ENCODE assay signal across 10 mouse cellular contexts in genomic region chr8:57766471-57767065, GRCm38 (mm10).
A peak's percentile ranks its signal among the peaks of the same experiment; 100 is the strongest.
DNase-seq lines count a peak whose midpoint lies in the region; ATAC-seq and TF ChIP-seq lines count a peak whose summit lies in the region.
"Had no signal": no experiment of that assay in that cellular context is flagged by ENCODE, and none has a peak within 500 bp of the region (broad histone marks: within the 10 kb centered on the region; RNA-seq: fewer than 3 reads in every experiment).

No protein-coding gene starts in this region.

- TF ChIP-seq CTCF in heart, postnatal 0 days (IDR thresholded peaks at IDR 0.05; ENCODE audit: low read depth), result no peak
- no peak for TF ChIP-seq CTCF in lung, adult 2 months (IDR thresholded peaks at IDR 0.05; ENCODE audit: insufficient read depth, low read length)

- no peak for TF ChIP-seq POLR2A in lung, adult 2 months (IDR thresholded peaks at IDR 0.05; ENCODE audit: borderline replicate concordance, extremely low read depth, low read depth, low read length)

- H3K9ac ChIP-seq in heart, postnatal 0 days (replicated peaks; ENCODE audit: low read depth, low read length), result no peak overlapping the region
- no peak overlapping the region for H3K9ac ChIP-seq in forebrain, embryonic 12.5 days
- H3K9ac ChIP-seq in midbrain, embryonic 12.5 days (replicated peaks), result no peak overlapping the region
- H3K9ac ChIP-seq: liver, embryonic 15.5 days had no signal

- TF ChIP-seq EP300 in heart, postnatal 0 days (IDR thresholded peaks at IDR 0.05; ENCODE audit: low read depth), result no peak

- no peaks in the 10 kb centered on the region for H3K36me3 ChIP-seq in heart, postnatal 0 days (replicated peaks; ENCODE audit: control insufficient read depth, insufficient read depth, low read length)
- no peaks in the 10 kb centered on the region for H3K36me3 ChIP-seq in forebrain, embryonic 12.5 days (replicated peaks)
- no peaks in the 10 kb centered on the region for H3K36me3 ChIP-seq in midbrain, embryonic 12.5 days
- H3K36me3 ChIP-seq: liver, embryonic 15.5 days had no signal

- DNase-seq in heart, postnatal 0 days (ENCODE audit: low spot score), result no peak
- DNase-seq in heart, postnatal 4 days, result no peak
- DNase-seq in ES-CJ7 (ENCODE audit: low read depth, low spot score), result peak; percentile 34
- no peak for DNase-seq in lung, adult 2 months
- no peak for DNase-seq in cerebellum, adult 11-12 months
- DNase-seq in cerebellum, adult 11 months, result no peak

- H3K27ac ChIP-seq in heart, postnatal 0 days (ENCODE audit: low read depth), result no peak overlapping the region
- H3K27ac ChIP-seq in forebrain, embryonic 12.5 days, result no peak overlapping the region
- no peak overlapping the region for H3K27ac ChIP-seq in midbrain, embryonic 12.5 days (replicated peaks)
- H3K27ac ChIP-seq: liver, embryonic 15.5 days had no signal

- peak overlapping the region; percentile 44 for H3K4me2 ChIP-seq in heart, postnatal 0 days (ENCODE audit: low read depth, low read length)
- H3K4me2 ChIP-seq in forebrain, embryonic 12.5 days, result peak overlapping the region; percentile 31
- peak overlapping the region; percentile 35 for H3K4me2 ChIP-seq in midbrain, embryonic 12.5 days (replicated peaks)
- H3K4me2 ChIP-seq: liver, embryonic 15.5 days had no signal

- no peaks in the 10 kb centered on the region for H3K9me3 ChIP-seq in heart, postnatal 0 days (replicated peaks; ENCODE audit: control insufficient read depth, low read length)
- no peaks in the 10 kb centered on the region for H3K9me3 ChIP-seq in forebrain, embryonic 12.5 days
- no peaks in the 10 kb centered on the region for H3K9me3 ChIP-seq in midbrain, embryonic 12.5 days
- H3K9me3 ChIP-seq: liver, embryonic 15.5 days had no signal

- H3K4me1 ChIP-seq in heart, postnatal 0 days (ENCODE audit: control insufficient read depth, insufficient read depth), result no peaks in the 10 kb centered on the region; the same call in 1 of the 2 replicates
- H3K4me1 ChIP-seq in forebrain, embryonic 12.5 days, result peaks cover 11% of the 10 kb centered on the region
- peaks cover 13% of the 10 kb centered on the region for H3K4me1 ChIP-seq in midbrain, embryonic 12.5 days
- H3K4me1 ChIP-seq in lung, adult 2 months (ENCODE audit: control insufficient read depth, insufficient read depth, low read length), result no peaks in the 10 kb centered on the region
- H3K4me1 ChIP-seq: liver, embryonic 15.5 days had no signal

- ATAC-seq in heart, postnatal 0 days (ENCODE audit: insufficient read depth, low read depth), result no peak
- no peak for ATAC-seq in forebrain, embryonic 12.5 days (ENCODE audit: low FRiP score)
- no peak for ATAC-seq in midbrain, embryonic 12.5 days (ENCODE audit: low FRiP score, low read depth)
- ATAC-seq: activated CD4-positive, CD25-positive, alpha-beta regulatory T cell, adult 4 months had no signal

- 55% methylated on average over 10 of the region's 10 CpGs for WGBS in heart, postnatal 0 days
- WGBS in forebrain, embryonic 12.5 days, result 40% methylated on average over 10 of the region's 10 CpGs
- 45% methylated on average over 10 of the region's 10 CpGs for WGBS in midbrain, embryonic 12.5 days
- WGBS in lung, adult 2 months, result 52% methylated on average over 10 of the region's 10 CpGs

- no peaks in the 10 kb centered on the region for H3K27me3 ChIP-seq in heart, postnatal 0 days (ENCODE audit: control insufficient read depth, insufficient read depth, low read length)
- peaks cover 7% of the 10 kb centered on the region; the same call in 1 of the 2 replicates for H3K27me3 ChIP-seq in forebrain, embryonic 12.5 days
- H3K27me3 ChIP-seq in midbrain, embryonic 12.5 days, result peaks cover 14% of the 10 kb centered on the region
- H3K27me3 ChIP-seq: liver, embryonic 15.5 days had no signal

- H3K4me3 ChIP-seq in heart, postnatal 0 days (ENCODE audit: low read depth, low read length), result peak overlapping the region; percentile 11; the same call in 1 of the 2 replicates
- no peak overlapping the region for H3K4me3 ChIP-seq in forebrain, embryonic 12.5 days (replicated peaks)
- no peak overlapping the region for H3K4me3 ChIP-seq in midbrain, embryonic 12.5 days
- no peak overlapping the region for H3K4me3 ChIP-seq in lung, adult 2 months (replicated peaks; ENCODE audit: extremely low read depth, low read depth, low read length)
- H3K4me3 ChIP-seq: liver, embryonic 15.5 days had no signal
